Mouse (Mus musculus): Measurements from ENCODE around the gene Keap1. TPM values are rescaled to one million over a fixed set of nuclear protein-coding genes. Genes with fewer than 3 reads are reported as not detected.

The Keap1 gene
- polyA plus RNA-seq (2011; ENCODE audit: insufficient read depth, insufficient read length, low replicate concordance, missing spikeins) = 24.7 and 35.1 TPM in 2 replicates

DNA sequence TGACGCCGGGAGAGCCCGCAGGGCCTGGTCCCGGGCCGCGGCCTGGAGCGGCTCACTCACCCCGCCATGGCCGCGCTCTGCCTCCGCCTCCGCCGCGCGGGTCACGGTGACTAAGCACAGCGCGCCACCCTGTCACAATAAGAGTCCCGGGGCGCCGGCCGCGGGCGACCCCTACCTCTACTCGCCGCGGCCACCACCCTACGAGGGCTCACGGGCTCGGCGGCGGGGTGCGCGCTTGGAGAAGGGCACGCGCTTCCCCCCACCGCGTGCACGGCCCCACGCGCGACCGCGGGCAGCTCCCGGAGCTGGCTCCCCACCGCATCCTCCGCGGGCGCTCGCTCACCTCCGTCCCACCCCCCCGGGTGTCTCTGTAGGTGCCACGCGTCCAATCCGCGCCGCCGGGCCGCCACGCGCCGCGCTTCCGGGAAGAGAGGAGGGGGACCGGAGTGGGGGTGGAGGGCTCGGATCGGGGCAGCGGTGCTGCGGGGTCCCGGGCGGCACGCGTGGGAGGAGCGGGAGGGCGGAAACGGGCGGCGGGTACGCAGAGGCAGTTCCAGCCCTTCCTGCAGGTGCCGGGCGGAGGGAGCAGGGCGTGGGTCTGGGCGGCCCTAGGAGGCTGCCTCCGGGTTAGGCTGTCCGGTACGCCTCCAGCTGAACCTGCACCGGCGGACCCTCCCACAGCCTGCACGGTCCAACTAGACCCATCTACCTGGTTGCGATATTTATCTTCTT, at the start of gene Keap1:
Gene Keap1 (minus strand): TSS at position 629 of the 732 bp plus-strand sequence.
- Histone ChIP-seq H3K27ac (ENCODE audit: control insufficient read depth, insufficient read depth, low read depth, low read length, poor library complexity) (peak within 1 kb of the TSS; percentile 98), H3K4me3 (replicated peaks; ENCODE audit: control insufficient read depth, low read depth, low read length) (peak within 1 kb of the TSS; percentile 67), H3K4me1 (ENCODE audit: control insufficient read depth, insufficient read depth, low read length) (peaks cover 15% of the 10 kb centered on the region)
- WGBS = under 1% methylated on average over 90 of the region's 90 CpGs
- TF ChIP-seq CTCF (IDR thresholded peaks at IDR 0.05; ENCODE audit: control insufficient read depth, insufficient read depth, low read length) (no peak), POLR2A (IDR thresholded peaks at IDR 0.05; ENCODE audit: borderline replicate concordance, control insufficient read depth, low read depth, low read length) (peak; percentile 84)

GRCm38 (mm10) chr9:21288404-21289336, 49.5 kb upstream of the Keap1 start:
- 48% methylated on average over 13 of the region's 13 CpGs for WGBS
- Histone ChIP-seq H3K4me1 (ENCODE audit: control insufficient read depth, insufficient read depth, low read length) (peaks cover 6% of the 10 kb centered on the region; the same call in 1 of the 2 replicates), H3K27ac (ENCODE audit: control insufficient read depth, insufficient read depth, low read depth, low read length, poor library complexity) (peak overlapping the region; percentile 94), H3K4me3 (replicated peaks; ENCODE audit: control insufficient read depth, low read depth, low read length) (peak overlapping the region; percentile 90)
- TF ChIP-seq POLR2A (IDR thresholded peaks at IDR 0.05; ENCODE audit: borderline replicate concordance, control insufficient read depth, low read depth, low read length) (no peak), CTCF (IDR thresholded peaks at IDR 0.05; ENCODE audit: control insufficient read depth, insufficient read depth, low read length) (no peak)

DNA sequence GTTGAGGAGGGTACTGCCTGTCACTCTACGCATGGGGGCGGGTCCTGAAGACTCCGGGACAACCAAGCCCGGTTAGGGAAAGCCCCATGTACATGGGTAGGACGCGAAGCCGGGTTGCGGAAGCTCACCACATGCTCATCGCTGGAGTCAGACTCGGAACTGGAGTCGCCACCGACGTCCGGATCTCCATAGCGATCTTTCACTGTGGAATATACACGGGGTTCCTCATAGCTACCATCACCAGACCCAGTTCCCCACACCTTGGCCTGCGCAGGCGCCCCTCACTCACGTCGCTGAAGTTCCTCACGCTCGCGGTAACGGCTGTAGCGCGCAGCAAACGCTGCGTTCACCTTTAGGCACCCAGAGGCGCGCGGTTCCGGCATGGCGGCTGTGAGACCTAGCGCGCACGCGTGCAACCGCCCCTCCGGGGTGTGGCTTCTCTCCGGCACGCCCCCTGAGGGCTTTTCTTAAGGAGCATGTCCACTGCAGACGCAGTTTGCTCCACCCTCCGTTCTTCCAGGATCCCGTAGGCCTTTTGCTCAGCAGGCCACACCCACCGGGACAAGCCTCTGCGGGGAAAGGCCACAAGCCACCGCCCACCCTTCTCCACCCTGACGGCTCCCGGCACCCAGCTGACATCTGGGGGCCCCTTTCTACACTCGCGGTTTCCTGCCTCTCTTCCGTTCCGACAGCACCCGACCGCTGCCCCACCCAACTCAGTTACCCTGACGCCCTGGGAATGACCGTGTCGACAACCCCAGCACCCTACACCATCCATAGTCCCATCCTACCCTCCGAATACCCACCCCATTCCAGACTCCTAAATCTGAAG, 48.6 kb upstream of the Keap1 start, which contains the start of gene Kri1:
Gene Kri1 (minus strand): TSS at position 399 of the 832 bp plus-strand sequence.
- TF ChIP-seq CTCF (IDR thresholded peaks at IDR 0.05; ENCODE audit: control insufficient read depth, insufficient read depth, low read length) (no peak), POLR2A (IDR thresholded peaks at IDR 0.05; ENCODE audit: borderline replicate concordance, control insufficient read depth, low read depth, low read length) (peak; percentile 67)
- Histone ChIP-seq H3K4me1 (ENCODE audit: control insufficient read depth, insufficient read depth, low read length) (peaks cover 6% of the 10 kb centered on the region; the same call in 1 of the 2 replicates), H3K27ac (ENCODE audit: control insufficient read depth, insufficient read depth, low read depth, low read length, poor library complexity) (peak within 1 kb of the TSS; percentile 94), H3K4me3 (replicated peaks; ENCODE audit: control insufficient read depth, low read depth, low read length) (peak within 1 kb of the TSS; percentile 94)
- under 1% methylated on average over 59 of the region's 59 CpGs for WGBS

- peaks cover 6% of the 10 kb centered on the region; the same call in 1 of the 2 replicates for H3K4me1 ChIP-seq (ENCODE audit: control insufficient read depth, insufficient read depth, low read length)
- TF ChIP-seq POLR2A (IDR thresholded peaks at IDR 0.05; ENCODE audit: borderline replicate concordance, control insufficient read depth, low read depth, low read length) (no peak), CTCF (IDR thresholded peaks at IDR 0.05; ENCODE audit: control insufficient read depth, insufficient read depth, low read length) (no peak)
- peak overlapping the region; percentile 21 for H3K4me3 ChIP-seq (replicated peaks; ENCODE audit: control insufficient read depth, low read depth, low read length)
- 2% methylated on average over 3 of the region's 3 CpGs for WGBS
- peak overlapping the region; percentile 13; the same call in 1 of the 2 replicates for H3K27ac ChIP-seq (ENCODE audit: control insufficient read depth, insufficient read depth, low read depth, low read length, poor library complexity)
Measured at GRCm38 (mm10) chr9:21286753-21287152, 47.6 kb upstream of the Keap1 start.

- Histone ChIP-seq H3K27ac (ENCODE audit: control insufficient read depth, insufficient read depth, low read depth, low read length, poor library complexity) (no peak overlapping the region), H3K4me1 (ENCODE audit: control insufficient read depth, insufficient read depth, low read length) (peaks cover 5% of the 10 kb centered on the region; the same call in 1 of the 2 replicates), H3K4me3 (replicated peaks; ENCODE audit: control insufficient read depth, low read depth, low read length) (no peak overlapping the region)
- WGBS = 90% methylated on average over 3 of the region's 3 CpGs
- no peak for TF ChIP-seq CTCF (IDR thresholded peaks at IDR 0.05; ENCODE audit: control insufficient read depth, insufficient read depth, low read length)
- no peak for TF ChIP-seq POLR2A (IDR thresholded peaks at IDR 0.05; ENCODE audit: borderline replicate concordance, control insufficient read depth, low read depth, low read length)
Measured at GRCm38 (mm10) chr9:21283994-21284393, 44.8 kb upstream of the Keap1 start.

GRCm38 (mm10) chr9:21283591-21283990, 44.4 kb upstream of the Keap1 start:
- Histone ChIP-seq H3K4me3 (replicated peaks; ENCODE audit: control insufficient read depth, low read depth, low read length) (no peak overlapping the region), H3K27ac (ENCODE audit: control insufficient read depth, insufficient read depth, low read depth, low read length, poor library complexity) (no peak overlapping the region), H3K4me1 (ENCODE audit: control insufficient read depth, insufficient read depth, low read length) (peaks cover 3% of the 10 kb centered on the region; the same call in 1 of the 2 replicates)
- 92% methylated on average over 5 of the region's 5 CpGs for WGBS
- TF ChIP-seq CTCF (IDR thresholded peaks at IDR 0.05; ENCODE audit: control insufficient read depth, insufficient read depth, low read length) (peak; percentile 15; the same call in 1 of the 2 replicates), POLR2A (IDR thresholded peaks at IDR 0.05; ENCODE audit: borderline replicate concordance, control insufficient read depth, low read depth, low read length) (no peak)

DNA sequence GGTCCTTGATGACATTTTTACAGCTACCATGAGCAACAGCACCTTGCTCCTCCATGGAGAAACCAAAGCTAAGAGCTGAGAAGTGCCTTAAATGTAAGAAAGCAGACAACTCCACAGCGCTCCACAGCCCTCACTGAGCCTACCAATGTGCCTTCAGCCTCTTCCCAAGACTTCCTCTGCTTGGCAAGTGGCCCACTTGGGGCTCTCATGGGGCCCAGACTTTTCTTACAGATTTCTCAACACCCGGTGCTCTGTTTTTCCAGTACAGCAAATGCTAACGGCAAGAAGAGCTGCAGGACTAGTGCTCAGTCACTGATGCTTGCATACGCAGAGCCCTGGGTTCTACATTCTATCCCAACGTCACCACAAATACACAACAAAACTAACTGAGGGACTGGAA, 38.6 kb upstream of the Keap1 start:
- TF ChIP-seq POLR2A (IDR thresholded peaks at IDR 0.05; ENCODE audit: borderline replicate concordance, control insufficient read depth, low read depth, low read length) (no peak), CTCF (IDR thresholded peaks at IDR 0.05; ENCODE audit: control insufficient read depth, insufficient read depth, low read length) (no peak)
- H3K27ac ChIP-seq (ENCODE audit: control insufficient read depth, insufficient read depth, low read depth, low read length, poor library complexity) = no peak overlapping the region
- no peaks in the 10 kb centered on the region for H3K4me1 ChIP-seq (ENCODE audit: control insufficient read depth, insufficient read depth, low read length)
- 82% methylated on average over 5 of the region's 5 CpGs for WGBS
- no peak overlapping the region for H3K4me3 ChIP-seq (replicated peaks; ENCODE audit: control insufficient read depth, low read depth, low read length)
